Mouse (Mus musculus): Measurements from ENCODE around the gene Nnat. TPM values are rescaled to one million over a fixed set of nuclear protein-coding genes. Genes with fewer than 3 reads are reported as not detected.

The Nnat gene
- polyA plus RNA-seq, 1 experiment from 2014 or later, result 7,318 TPM

Small RNA genes within 50 kb of the gene (microRNA-seq; reads per million reads assigned to microRNA genes)
- gene Gm23134, result 5.0 reads per million, percentile 21 among the genes with 10 or more reads in this experiment

Other genes with a start within 250 kb of the Nnat start
- 1.2 and 1.3 TPM in 2 replicates for gene Ghrh, start 212.6 kb upstream of the Nnat start, polyA plus RNA-seq (2015; fragmentation: Nextera tagmentation; extraction: Ambion mirVana)
- 102 and 114 TPM in 2 replicates for gene Manbal, start 192.5 kb upstream of the Nnat start, polyA plus RNA-seq (2015; fragmentation: Nextera tagmentation; extraction: Ambion mirVana)
- gene Src, start 141.6 kb upstream of the Nnat start, polyA plus RNA-seq (2015; fragmentation: Nextera tagmentation; extraction: Ambion mirVana), result 34.4 and 38.4 TPM in 2 replicates
- gene Blcap, start 11.2 kb downstream of the Nnat start, polyA plus RNA-seq (2015; fragmentation: Nextera tagmentation; extraction: Ambion mirVana), result 249 and 272 TPM in 2 replicates
- 55.6 and 58.9 TPM in 2 replicates for gene Ctnnbl1, start 177.3 kb downstream of the Nnat start, polyA plus RNA-seq (2015; fragmentation: Nextera tagmentation; extraction: Ambion mirVana)